Mouse (Mus musculus) cerebellum, adult 2 months (tissue): Measurements from ENCODE around the gene Itgb5. TPM values are rescaled to one million over a fixed set of nuclear protein-coding genes. Genes with fewer than 3 reads are reported as not detected.

ENCODE experiments used
- DNase-seq, 2 experiments: peaks; one replicate each; pipeline ENCODE4 v3.0.0; 2021
- H3K27ac ChIP-seq: fragments of 200-500 bp; 2 replicates; pipeline ENCODE4 v1.5.1; 2012; ENCODE audit warnings: low read length, control low read depth, inconsistent platforms; ENCODE audit not compliant: insufficient read depth
- H3K27me3 ChIP-seq: fragments of 200-500 bp; 2 replicates; pipeline ENCODE4 v1.6.1; 2012; ENCODE audit warnings: inconsistent platforms, mild to moderate bottlenecking, low read length, moderate library complexity; ENCODE audit not compliant: control insufficient read depth, insufficient read depth
- H3K4me1 ChIP-seq: fragments of 200-500 bp; 2 replicates; pipeline ENCODE4 v1.6.1; 2011; ENCODE audit warnings: low read length; ENCODE audit not compliant: control insufficient read depth, insufficient read depth
- H3K4me3 ChIP-seq: fragments of 200-500 bp; replicated peaks from 2 replicates; pipeline ENCODE3; 2011; ENCODE audit warnings: mild to moderate bottlenecking, low read depth, low read length, control low read depth; ENCODE audit not compliant: insufficient read depth
- CTCF ChIP-seq: fragments of 200-500 bp; IDR thresholded peaks from 2 replicates; pipeline ENCODE4 v1.5.1; 2011; ENCODE audit warnings: low read depth, mild to moderate bottlenecking, control low read depth, low read length, moderate library complexity, borderline replicate concordance; ENCODE audit not compliant: insufficient read depth
- POLR2A ChIP-seq: fragments of 200-500 bp; IDR thresholded peaks from 2 replicates; pipeline ENCODE4 v1.6.1; 2011; ENCODE audit warnings: low read length, control low read depth, borderline replicate concordance; ENCODE audit not compliant: insufficient read depth
- WGBS: fragments of 180-500 bp; shearing (Covaris S2); methylation state at CpG from one replicate; pipeline ENCODE4 v1.1.7; 2018; 5-methylcytosine and 5-hydroxymethylcytosine counted together
- polyA plus RNA-seq: library from polyadenylated mRNA; depleted of rRNA; stranded (reverse); fragments of >200 nt; gene quantifications from 2 replicates; pipeline ENCODE4 v1.2.3, GENCODE M21; 2012; rRNA removed

Gene Itgb5
- polyA plus RNA-seq, 1 experiment, result 59.0 TPM

DNA sequence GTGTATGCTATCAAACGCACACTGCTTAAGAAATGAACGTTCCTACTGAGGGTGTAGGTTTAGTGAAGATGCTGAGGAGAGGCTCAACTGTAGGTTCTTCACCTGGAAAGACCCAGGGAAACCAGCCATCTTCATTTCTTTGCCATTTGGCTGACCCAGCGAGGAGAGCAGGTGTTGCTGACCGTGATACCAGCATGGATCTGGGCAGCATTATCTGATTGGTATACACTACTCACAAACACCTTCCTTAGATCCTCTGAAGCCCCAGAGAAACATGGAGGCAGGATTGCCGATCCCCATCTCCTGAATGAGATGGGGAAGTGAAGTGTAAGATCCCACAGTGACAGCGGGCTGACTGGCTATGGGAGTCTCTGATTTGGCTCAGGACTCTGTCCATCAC is 168.5 kb downstream of the Itgb5 start:
- WGBS, result 25% methylated on average over 6 of the region's 6 CpGs
- Histone ChIP-seq H3K27me3 (no peaks in the 10 kb centered on the region), H3K4me1 (peaks cover 13% of the 10 kb centered on the region), H3K27ac (no peak overlapping the region), H3K4me3 (no peak overlapping the region)
- TF ChIP-seq CTCF (no peak), POLR2A (no peak)
- DNase-seq, result peak; percentile 39 to 49

Other genes starting within 250 kb of the Itgb5 start
- gene Heg1, start 145.3 kb upstream of the Itgb5 start, polyA plus RNA-seq, result 21.9 and 24.4 TPM in 2 replicates
- gene Muc13, start 35.6 kb upstream of the Itgb5 start, polyA plus RNA-seq, result 0.06 and 0.11 TPM in 2 replicates
- gene Umps, start 137.4 kb downstream of the Itgb5 start, polyA plus RNA-seq, result 12.5 and 12.7 TPM in 2 replicates